Mouse (Mus musculus): ENCODE measurements at regions not wholly inside any gene's neighbourhood (a gene's known extent, or its start where the extent isn't known, plus 50 kb on each side); places are given as distances from the start of the nearest gene placed in this dataset.
A peak's percentile ranks its signal among the peaks of the same experiment; 100 is the strongest.

- H3K36me3 ChIP-seq (ENCODE audit: control insufficient read depth, insufficient read depth, low read length), result no peaks in the 10 kb centered on the region
- WGBS, result 58% methylated on average over 4 of the region's 4 CpGs
- H3K27ac ChIP-seq (ENCODE audit: insufficient read depth, low read depth, low read length), result no peak overlapping the region
- no peaks in the 10 kb centered on the region for H3K27me3 ChIP-seq (replicated peaks; ENCODE audit: control insufficient read depth, insufficient read depth, low read length)
- no peaks in the 10 kb centered on the region for H3K4me1 ChIP-seq (ENCODE audit: control insufficient read depth, insufficient read depth, low read length)
- no peak for DNase-seq
- TF ChIP-seq POLR2A (IDR thresholded peaks at IDR 0.05; ENCODE audit: low read depth, low read length), result no peak
- TF ChIP-seq CTCF (conservative IDR thresholded peaks at IDR 0.05; ENCODE audit: insufficient read depth, insufficient read length, low read depth, low read length), result no peak
- no peak overlapping the region for H3K4me3 ChIP-seq (ENCODE audit: insufficient read depth, low read depth, low read length)
These were observed 288.9 kb upstream of the Cited2 start for GRCm38 (mm10) chr10:17434098-17434497.

GRCm38 (mm10) chr10:17450240-17450639, 272.8 kb upstream of the Cited2 start:
- TF ChIP-seq CTCF (conservative IDR thresholded peaks at IDR 0.05; ENCODE audit: insufficient read depth, insufficient read length, low read depth, low read length) (no peak), POLR2A (IDR thresholded peaks at IDR 0.05; ENCODE audit: low read depth, low read length) (no peak)
- Histone ChIP-seq H3K27me3 (replicated peaks; ENCODE audit: control insufficient read depth, insufficient read depth, low read length) (no peaks in the 10 kb centered on the region), H3K27ac (ENCODE audit: insufficient read depth, low read depth, low read length) (no peak overlapping the region), H3K4me1 (ENCODE audit: control insufficient read depth, insufficient read depth, low read length) (no peaks in the 10 kb centered on the region), H3K4me3 (ENCODE audit: insufficient read depth, low read depth, low read length) (no peak overlapping the region), H3K36me3 (ENCODE audit: control insufficient read depth, insufficient read depth, low read length) (no peaks in the 10 kb centered on the region)
- WGBS, result 75% methylated on average over 4 of the region's 4 CpGs
- peak; percentile 14 for DNase-seq

- DNase-seq, result no peak
- TF ChIP-seq CTCF (conservative IDR thresholded peaks at IDR 0.05; ENCODE audit: insufficient read depth, insufficient read length, low read depth, low read length) (no peak), POLR2A (IDR thresholded peaks at IDR 0.05; ENCODE audit: low read depth, low read length) (no peak)
- H3K27ac ChIP-seq (ENCODE audit: insufficient read depth, low read depth, low read length), result no peak overlapping the region
- no peaks in the 10 kb centered on the region for H3K36me3 ChIP-seq (ENCODE audit: control insufficient read depth, insufficient read depth, low read length)
- no peaks in the 10 kb centered on the region for H3K27me3 ChIP-seq (replicated peaks; ENCODE audit: control insufficient read depth, insufficient read depth, low read length)
- no peak overlapping the region for H3K4me3 ChIP-seq (ENCODE audit: insufficient read depth, low read depth, low read length)
- WGBS, result 75% methylated on average over 4 of the region's 4 CpGs
- no peaks in the 10 kb centered on the region for H3K4me1 ChIP-seq (ENCODE audit: control insufficient read depth, insufficient read depth, low read length)
These were observed 252.1 kb upstream of the Cited2 start for GRCm38 (mm10) chr10:17470880-17471279.

GRCm38 (mm10) chr10:17472536-17472935, 250.5 kb upstream of the Cited2 start:
- Histone ChIP-seq H3K4me1 (ENCODE audit: control insufficient read depth, insufficient read depth, low read length) (no peaks in the 10 kb centered on the region), H3K27me3 (replicated peaks; ENCODE audit: control insufficient read depth, insufficient read depth, low read length) (no peaks in the 10 kb centered on the region), H3K27ac (ENCODE audit: insufficient read depth, low read depth, low read length) (no peak overlapping the region), H3K36me3 (ENCODE audit: control insufficient read depth, insufficient read depth, low read length) (no peaks in the 10 kb centered on the region), H3K4me3 (ENCODE audit: insufficient read depth, low read depth, low read length) (no peak overlapping the region)
- peak; percentile 6 for DNase-seq
- TF ChIP-seq POLR2A (IDR thresholded peaks at IDR 0.05; ENCODE audit: low read depth, low read length) (no peak), CTCF (conservative IDR thresholded peaks at IDR 0.05; ENCODE audit: insufficient read depth, insufficient read length, low read depth, low read length) (no peak)
- 58% methylated on average over 5 of the region's 5 CpGs for WGBS

- H3K36me3 ChIP-seq (ENCODE audit: control insufficient read depth, insufficient read depth, low read length), result no peaks in the 10 kb centered on the region
- no peaks in the 10 kb centered on the region for H3K27me3 ChIP-seq (replicated peaks; ENCODE audit: control insufficient read depth, insufficient read depth, low read length)
- no peak overlapping the region for H3K27ac ChIP-seq (ENCODE audit: insufficient read depth, low read depth, low read length)
- TF ChIP-seq CTCF (conservative IDR thresholded peaks at IDR 0.05; ENCODE audit: insufficient read depth, insufficient read length, low read depth, low read length), result no peak
- no peak overlapping the region for H3K4me3 ChIP-seq (ENCODE audit: insufficient read depth, low read depth, low read length)
- DNase-seq, result no peak
- H3K4me1 ChIP-seq (ENCODE audit: control insufficient read depth, insufficient read depth, low read length), result no peaks in the 10 kb centered on the region
- WGBS, result 98% methylated on average over 3 of the region's 3 CpGs
These were observed 247.0 kb upstream of the Cited2 start for GRCm38 (mm10) chr10:17475976-17476375.

- H3K27ac ChIP-seq (ENCODE audit: insufficient read depth, low read depth, low read length), result no peak overlapping the region
- H3K36me3 ChIP-seq (ENCODE audit: control insufficient read depth, insufficient read depth, low read length), result no peaks in the 10 kb centered on the region
- 88% methylated on average over 6 of the region's 6 CpGs for WGBS
- no peaks in the 10 kb centered on the region for H3K27me3 ChIP-seq (replicated peaks; ENCODE audit: control insufficient read depth, insufficient read depth, low read length)
- H3K4me1 ChIP-seq (ENCODE audit: control insufficient read depth, insufficient read depth, low read length), result no peaks in the 10 kb centered on the region
- TF ChIP-seq POLR2A (IDR thresholded peaks at IDR 0.05; ENCODE audit: low read depth, low read length) (no peak), CTCF (conservative IDR thresholded peaks at IDR 0.05; ENCODE audit: insufficient read depth, insufficient read length, low read depth, low read length) (no peak)
- DNase-seq, result peak; percentile 8
- no peak overlapping the region for H3K4me3 ChIP-seq (ENCODE audit: insufficient read depth, low read depth, low read length)
These were observed 246.3 kb upstream of the Cited2 start for GRCm38 (mm10) chr10:17476720-17477119.

GRCm38 (mm10) chr10:17478761-17479632, 244.0 kb upstream of the Cited2 start:
- H3K4me1 ChIP-seq (ENCODE audit: control insufficient read depth, insufficient read depth, low read length), result no peaks in the 10 kb centered on the region

More at GRCm38 (mm10) chr10:17478761-17479632, 244.0 kb upstream of the Cited2 start:
- Histone ChIP-seq H3K27ac (ENCODE audit: insufficient read depth, low read depth, low read length) (no peak overlapping the region), H3K4me3 (ENCODE audit: insufficient read depth, low read depth, low read length) (no peak overlapping the region), H3K36me3 (ENCODE audit: control insufficient read depth, insufficient read depth, low read length) (no peaks in the 10 kb centered on the region), H3K27me3 (replicated peaks; ENCODE audit: control insufficient read depth, insufficient read depth, low read length) (no peaks in the 10 kb centered on the region)
- TF ChIP-seq CTCF (conservative IDR thresholded peaks at IDR 0.05; ENCODE audit: insufficient read depth, insufficient read length, low read depth, low read length), result no peak
- no peak for TF ChIP-seq POLR2A (IDR thresholded peaks at IDR 0.05; ENCODE audit: low read depth, low read length)
- no peak for DNase-seq
- 52% methylated on average over 8 of the region's 8 CpGs for WGBS

Data from kidney, adult 2 months (tissue).